Mouse (Mus musculus): ENCODE results near the gene Dhx58. TPM values are rescaled to one million over a fixed set of nuclear protein-coding genes. Genes with fewer than 3 reads are reported as not detected.

Gene Dhx58
- total and polyA plus RNA-seq, 3 experiments = 29.2 to 60.7 (median 42.2) TPM

Other genes starting within 250 kb of the Dhx58 start
- gene Klhl11, start 231.5 kb downstream of the Dhx58 start, total RNA-seq (2021) = 10 to 100 TPM; 47.4 to 47.5 TPM
- gene Klhl11, start 231.5 kb downstream of the Dhx58 start, polyA plus RNA-seq (2012; rRNA removed) = 14.2 and 16.8 TPM in 2 replicates
- gene Acly, start 176.3 kb downstream of the Dhx58 start, total RNA-seq (2021) = 1,000 to 10,000 TPM; 1,249 to 2,157 TPM
- gene Acly, start 176.3 kb downstream of the Dhx58 start, polyA plus RNA-seq (2012; rRNA removed) = 567 and 624 TPM in 2 replicates
- gene Ttc25, start 158.7 kb downstream of the Dhx58 start, total RNA-seq (2021) = 10 to 100 TPM in 1 of 2 experiments, 1 to 10 TPM in 1; 3.5 to 11.4 TPM
- gene Ttc25, start 158.7 kb downstream of the Dhx58 start, polyA plus RNA-seq (2012; rRNA removed) = 1.3 and 1.6 TPM in 2 replicates
- 10 to 100 TPM; 38.3 to 55.4 TPM for gene Cnp, start 129.4 kb downstream of the Dhx58 start, total RNA-seq (2021)
- 29.4 and 36.5 TPM in 2 replicates for gene Cnp, start 129.4 kb downstream of the Dhx58 start, polyA plus RNA-seq (2012; rRNA removed)
- gene Nkiras2, start 85.0 kb downstream of the Dhx58 start, total RNA-seq (2021) = 10 to 100 TPM; 32.5 to 36.0 TPM
- 50.9 and 59.4 TPM in 2 replicates for gene Nkiras2, start 85.0 kb downstream of the Dhx58 start, polyA plus RNA-seq (2012; rRNA removed)
- 100 to 1,000 TPM; 174 to 177 TPM for gene Dnajc7, start 84.1 kb downstream of the Dhx58 start, total RNA-seq (2021)
- gene Dnajc7, start 84.1 kb downstream of the Dhx58 start, polyA plus RNA-seq (2012; rRNA removed) = 9.3 and 11.7 TPM in 2 replicates
- under 1 TPM in 1 of 2 experiments, not detected in 1; 0.59 TPM for gene Zfp385c, start 11.8 kb downstream of the Dhx58 start, total RNA-seq (2021)
- 0.75 and 0.84 TPM in 2 replicates for gene Zfp385c, start 11.8 kb downstream of the Dhx58 start, polyA plus RNA-seq (2012; rRNA removed)
- gene Kat2a, start 8.2 kb upstream of the Dhx58 start, total RNA-seq (2021) = 10 to 100 TPM; 42.5 to 42.6 TPM
- gene Kat2a, start 8.2 kb upstream of the Dhx58 start, polyA plus RNA-seq (2012; rRNA removed) = 73.5 and 85.1 TPM in 2 replicates
- not detected for gene Hspb9, start 9.6 kb upstream of the Dhx58 start, total RNA-seq (2021)
- gene Hspb9, start 9.6 kb upstream of the Dhx58 start, polyA plus RNA-seq (2012; rRNA removed) = not detected in 2 replicates
- gene Rab5c, start 33.9 kb upstream of the Dhx58 start, total RNA-seq (2021) = 100 to 1,000 TPM; 191 to 196 TPM
- gene Rab5c, start 33.9 kb upstream of the Dhx58 start, polyA plus RNA-seq (2012; rRNA removed) = 201 and 238 TPM in 2 replicates
- gene Kcnh4, start 55.7 kb upstream of the Dhx58 start, total RNA-seq (2021) = under 1 TPM; 0.28 to 0.32 TPM
- gene Kcnh4, start 55.7 kb upstream of the Dhx58 start, polyA plus RNA-seq (2012; rRNA removed) = 0.45 and 0.57 TPM in 2 replicates
- not detected for gene Hcrt, start 58.7 kb upstream of the Dhx58 start, total RNA-seq (2021)
- gene Hcrt, start 58.7 kb upstream of the Dhx58 start, polyA plus RNA-seq (2012; rRNA removed) = not detected in 2 replicates
- 10 to 100 TPM; 21.6 to 26.0 TPM for gene Ghdc, start 66.7 kb upstream of the Dhx58 start, total RNA-seq (2021)
- 26.8 and 27.6 TPM in 2 replicates for gene Ghdc, start 66.7 kb upstream of the Dhx58 start, polyA plus RNA-seq (2012; rRNA removed)
- gene Stat5b, start 146.5 kb upstream of the Dhx58 start, total RNA-seq (2021) = 10 to 100 TPM; 60.3 to 65.3 TPM
- 43.8 and 53.8 TPM in 2 replicates for gene Stat5b, start 146.5 kb upstream of the Dhx58 start, polyA plus RNA-seq (2012; rRNA removed)
- 10 to 100 TPM; 27.0 to 38.0 TPM for gene Stat5a, start 155.1 kb upstream of the Dhx58 start, total RNA-seq (2021)
- 45.1 and 51.2 TPM in 2 replicates for gene Stat5a, start 155.1 kb upstream of the Dhx58 start, polyA plus RNA-seq (2012; rRNA removed)
- 10 to 100 TPM; 76.6 to 79.4 TPM for gene Stat3, start 235.3 kb upstream of the Dhx58 start, total RNA-seq (2021)
- gene Stat3, start 235.3 kb upstream of the Dhx58 start, polyA plus RNA-seq (2012; rRNA removed) = 45.4 and 54.9 TPM in 2 replicates